Mouse (Mus musculus): ENCODE measurements around the gene Gm20388. TPM values are rescaled to one million over a fixed set of nuclear protein-coding genes. Genes with fewer than 3 reads are reported as not detected.
"Not testable (repeated sequence)": the region's sequence is repeated elsewhere in the genome, so short reads cannot be mapped to it uniquely, and the experiment has no call there.

Gm20388 gene
- polyA plus RNA-seq, 1 experiment from 2014 or later: 1.7 TPM

- not testable (repeated sequence) for H3K27me3 ChIP-seq (ENCODE audit: insufficient read depth, poor library complexity, severe bottlenecking); H3K4me1 ChIP-seq (replicated peaks); H3K4me3 ChIP-seq; DNase-seq (ENCODE audit: low spot score); H3K36me3 ChIP-seq; H3K27ac ChIP-seq
- 98% methylated on average over 47 of the region's 47 CpGs for WGBS
- H3K9me3 ChIP-seq: peaks cover 58% of the 10 kb centered on the region
Observed at GRCm38 (mm10) chr8:123433241-123433974, 3522.8 kb downstream of the Gm20388 start.

GRCm38 (mm10) chr8:123441788-123442187 lies 3531.1 kb downstream of the Gm20388 start:
- peaks cover 6% of the 10 kb centered on the region; the same call in 1 of the 2 replicates for H3K36me3 ChIP-seq
- H3K27ac ChIP-seq: no peak overlapping the region
- H3K4me1 ChIP-seq (replicated peaks): peaks cover 20% of the 10 kb centered on the region
- no peak for DNase-seq (ENCODE audit: low spot score)
- no peaks in the 10 kb centered on the region for H3K9me3 ChIP-seq
- H3K4me3 ChIP-seq: no peak overlapping the region
- 97% methylated on average over 2 of the region's 2 CpGs for WGBS
- H3K27me3 ChIP-seq (ENCODE audit: insufficient read depth, poor library complexity, severe bottlenecking): no peaks in the 10 kb centered on the region

- no peak for DNase-seq (ENCODE audit: low spot score)
- Histone ChIP-seq H3K27me3 (ENCODE audit: insufficient read depth, poor library complexity, severe bottlenecking) (no peaks in the 10 kb centered on the region), H3K36me3 (peaks cover 6% of the 10 kb centered on the region; the same call in 1 of the 2 replicates), H3K4me3 (peak overlapping the region; percentile 76), H3K4me1 (replicated peaks) (peaks cover 20% of the 10 kb centered on the region), H3K9me3 (no peaks in the 10 kb centered on the region), H3K27ac (no peak overlapping the region)
- 81% methylated on average over 5 of the region's 5 CpGs for WGBS
Observed at GRCm38 (mm10) chr8:123442351-123442750, 3531.7 kb downstream of the Gm20388 start.

- Histone ChIP-seq H3K9me3 (no peaks in the 10 kb centered on the region), H3K4me3 (peak overlapping the region; percentile 76), H3K27me3 (ENCODE audit: insufficient read depth, poor library complexity, severe bottlenecking) (no peaks in the 10 kb centered on the region), H3K4me1 (replicated peaks) (peaks cover 20% of the 10 kb centered on the region), H3K36me3 (peaks cover 6% of the 10 kb centered on the region; the same call in 1 of the 2 replicates), H3K27ac (peak overlapping the region; percentile 98)
- 1% methylated on average over 41 of the region's 41 CpGs for WGBS
- DNase-seq (ENCODE audit: low spot score): peak; percentile 94
Observed at GRCm38 (mm10) chr8:123442871-123443575, 3532.4 kb downstream of the Gm20388 start.

GRCm38 (mm10) chr8:123443576-123443921 lies 3532.9 kb downstream of the Gm20388 start:
- peak overlapping the region; percentile 76 for H3K4me3 ChIP-seq
- no peak for DNase-seq (ENCODE audit: low spot score)
- peaks cover 20% of the 10 kb centered on the region for H3K4me1 ChIP-seq (replicated peaks)
- 42% methylated on average over 4 of the region's 4 CpGs for WGBS
- peak overlapping the region; percentile 98 for H3K27ac ChIP-seq
- no peaks in the 10 kb centered on the region for H3K27me3 ChIP-seq (ENCODE audit: insufficient read depth, poor library complexity, severe bottlenecking)
- H3K36me3 ChIP-seq: peaks cover 10% of the 10 kb centered on the region
- H3K9me3 ChIP-seq: no peaks in the 10 kb centered on the region

GRCm38 (mm10) chr8:123444131-123444530 lies 3533.5 kb downstream of the Gm20388 start:
- WGBS: 88% methylated on average over 6 of the region's 6 CpGs
- DNase-seq (ENCODE audit: low spot score): no peak
- peak overlapping the region; percentile 76; the same call in 1 of the 2 replicates for H3K4me3 ChIP-seq

GRCm38 (mm10) chr8:123445981-123446380 lies 3535.3 kb downstream of the Gm20388 start:
- Histone ChIP-seq H3K4me3 (no peak overlapping the region), H3K36me3 (peaks cover 26% of the 10 kb centered on the region), H3K27me3 (ENCODE audit: insufficient read depth, poor library complexity, severe bottlenecking) (no peaks in the 10 kb centered on the region), H3K4me1 (replicated peaks) (peaks cover 20% of the 10 kb centered on the region), H3K9me3 (no peaks in the 10 kb centered on the region), H3K27ac (no peak overlapping the region)
- DNase-seq (ENCODE audit: low spot score): no peak
- 88% methylated on average over 10 of the region's 10 CpGs for WGBS

More at GRCm38 (mm10) chr8:123444131-123444530, 3533.5 kb downstream of the Gm20388 start:
- Histone ChIP-seq H3K27me3 (ENCODE audit: insufficient read depth, poor library complexity, severe bottlenecking) (no peaks in the 10 kb centered on the region), H3K9me3 (no peaks in the 10 kb centered on the region), H3K4me1 (replicated peaks) (peaks cover 20% of the 10 kb centered on the region), H3K36me3 (peaks cover 13% of the 10 kb centered on the region), H3K27ac (no peak overlapping the region)

- no peak for DNase-seq (ENCODE audit: low spot score)
Observed at GRCm38 (mm10) chr8:123446799-123447198, 3536.2 kb downstream of the Gm20388 start.

GRCm38 (mm10) chr8:123450783-123451182 lies 3540.1 kb downstream of the Gm20388 start:
- H3K4me3 ChIP-seq: no peak overlapping the region
- H3K27ac ChIP-seq: no peak overlapping the region
- peaks cover 72% of the 10 kb centered on the region for H3K36me3 ChIP-seq
- no peak for DNase-seq (ENCODE audit: low spot score)
- H3K9me3 ChIP-seq: no peaks in the 10 kb centered on the region
- no peaks in the 10 kb centered on the region for H3K27me3 ChIP-seq (ENCODE audit: insufficient read depth, poor library complexity, severe bottlenecking)
- H3K4me1 ChIP-seq (replicated peaks): 0 out of 2 replicates have a peak, but pooled peaks cover 3% of the 10 kb centered on the region
- WGBS: 93% methylated on average over 5 of the region's 5 CpGs

More at GRCm38 (mm10) chr8:123446799-123447198, 3536.2 kb downstream of the Gm20388 start:
- Histone ChIP-seq H3K27ac (no peak overlapping the region), H3K27me3 (ENCODE audit: insufficient read depth, poor library complexity, severe bottlenecking) (no peaks in the 10 kb centered on the region), H3K4me3 (no peak overlapping the region), H3K9me3 (no peaks in the 10 kb centered on the region), H3K36me3 (peaks cover 34% of the 10 kb centered on the region), H3K4me1 (replicated peaks) (peaks cover 20% of the 10 kb centered on the region)
- 91% methylated on average over 6 of the region's 6 CpGs for WGBS

- H3K27me3 ChIP-seq (ENCODE audit: insufficient read depth, poor library complexity, severe bottlenecking); H3K9me3 ChIP-seq; H3K4me1 ChIP-seq (replicated peaks); DNase-seq (ENCODE audit: low spot score); H3K4me3 ChIP-seq; H3K27ac ChIP-seq: not testable (repeated sequence)
- 95% methylated on average over 12 of the region's 12 CpGs for WGBS
- H3K36me3 ChIP-seq: peaks cover 76% of the 10 kb centered on the region
Observed at GRCm38 (mm10) chr8:123451747-123452146, 3541.1 kb downstream of the Gm20388 start.

- H3K4me3 ChIP-seq: no peak overlapping the region
Observed at GRCm38 (mm10) chr8:123452149-123452548, 3541.5 kb downstream of the Gm20388 start.

GRCm38 (mm10) chr8:123453291-123453690 lies 3542.7 kb downstream of the Gm20388 start:
- Histone ChIP-seq H3K27ac (no peak overlapping the region), H3K4me3 (no peak overlapping the region), H3K27me3 (ENCODE audit: insufficient read depth, poor library complexity, severe bottlenecking) (no peaks in the 10 kb centered on the region), H3K36me3 (peaks cover 89% of the 10 kb centered on the region), H3K4me1 (replicated peaks) (no peaks in the 10 kb centered on the region), H3K9me3 (no peaks in the 10 kb centered on the region)
- WGBS: 83% methylated on average over 7 of the region's 7 CpGs
- DNase-seq (ENCODE audit: low spot score): no peak

More at GRCm38 (mm10) chr8:123452149-123452548, 3541.5 kb downstream of the Gm20388 start:
- H3K36me3 ChIP-seq: peaks cover 80% of the 10 kb centered on the region
- no peaks in the 10 kb centered on the region for H3K4me1 ChIP-seq (replicated peaks)
- no peaks in the 10 kb centered on the region for H3K9me3 ChIP-seq
- WGBS: 93% methylated on average over 4 of the region's 4 CpGs
- H3K27ac ChIP-seq: no peak overlapping the region
- no peaks in the 10 kb centered on the region for H3K27me3 ChIP-seq (ENCODE audit: insufficient read depth, poor library complexity, severe bottlenecking)
- DNase-seq (ENCODE audit: low spot score): no peak

GRCm38 (mm10) chr8:123453951-123454350 lies 3543.3 kb downstream of the Gm20388 start:
- Histone ChIP-seq H3K27ac (no peak overlapping the region), H3K36me3 (peaks cover 92% of the 10 kb centered on the region), H3K4me3 (no peak overlapping the region), H3K27me3 (ENCODE audit: insufficient read depth, poor library complexity, severe bottlenecking) (no peaks in the 10 kb centered on the region), H3K9me3 (no peaks in the 10 kb centered on the region), H3K4me1 (replicated peaks) (no peaks in the 10 kb centered on the region)
- 90% methylated on average over 5 of the region's 5 CpGs for WGBS
- DNase-seq (ENCODE audit: low spot score): no peak

Measured in hindbrain, embryonic 10.5 days (tissue).